Mouse (Mus musculus) spleen, postnatal 4 days (tissue): ENCODE measurements around the gene Gm20662.

Experiments
- DNase-seq, 2 experiments: peaks; one replicate each; pipeline ENCODE4 v3.0.0; 2022; ENCODE audit warnings: low spot score in 2 of 2

Gene Gm20662

GRCm38 (mm10) chr9:107975399-107976386 is 20.5 kb upstream of the Gm20662 start, which contains the start of gene Uba7:
Uba7 (plus strand) TSS chr9:107975505.
- peak; percentile 63 to 75 for DNase-seq

- no peak for DNase-seq
Measured at GRCm38 (mm10) chr9:107978815-107979214, 17.3 kb upstream of the Gm20662 start.

GRCm38 (mm10) chr9:107981684-107982605 is 14.2 kb upstream of the Gm20662 start:
- no peak for DNase-seq

GRCm38 (mm10) chr9:107982681-107983346 is 13.3 kb upstream of the Gm20662 start, which contains the start of gene Gm20661:
Gm20661 (plus strand) TSS chr9:107983058.
- peak; percentile 79 to 88 for DNase-seq

- peak; percentile 64 to 78 for DNase-seq
Measured at GRCm38 (mm10) chr9:107983421-107983890, 12.7 kb upstream of the Gm20662 start.

GRCm38 (mm10) chr9:107984052-107984753 is 11.9 kb upstream of the Gm20662 start:
- peak; percentile 41 to 78 for DNase-seq

GRCm38 (mm10) chr9:107984754-107985055 is 11.4 kb upstream of the Gm20662 start:
- DNase-seq = no peak

GRCm38 (mm10) chr9:107985131-107986119 is 10.7 kb upstream of the Gm20662 start, which contains the start of gene Inka1:
Inka1 (minus strand) TSS chr9:107985879.
- DNase-seq = peak; percentile 95 to 97

GRCm38 (mm10) chr9:107986376-107986775 is 9.8 kb upstream of the Gm20662 start:
- peak; percentile 81 to 90 for DNase-seq

GRCm38 (mm10) chr9:107987950-107988349 is 8.2 kb upstream of the Gm20662 start:
- DNase-seq = no peak

- DNase-seq = no peak
Measured at GRCm38 (mm10) chr9:107992197-107992596, 4.0 kb upstream of the Gm20662 start, which contains the start of gene Cdhr4. Cdhr4 (plus strand) TSS chr9:107992497.

- no peak for DNase-seq
Measured at GRCm38 (mm10) chr9:107993013-107993412, 3.1 kb upstream of the Gm20662 start.

GRCm38 (mm10) chr9:107994464-107994863 is 1.7 kb upstream of the Gm20662 start:
- no peak for DNase-seq

GRCm38 (mm10) chr9:107995513-107995912 is 636 bp upstream of the Gm20662 start:
- DNase-seq = no peak

GRCm38 (mm10) chr9:108001922-108002770 is 6.0 kb downstream of the Gm20662 start, which contains the start of gene Ip6k1:
Ip6k1 (plus strand) TSS chr9:108002501.
- peak; percentile 99 to 100 for DNase-seq

- DNase-seq = no peak
Measured at GRCm38 (mm10) chr9:108002778-108003530, 6.8 kb downstream of the Gm20662 start.

- no peak for DNase-seq
Measured at GRCm38 (mm10) chr9:108003531-108003890, 7.4 kb downstream of the Gm20662 start.

GRCm38 (mm10) chr9:108008041-108008440 is 11.9 kb downstream of the Gm20662 start:
- no peak for DNase-seq
